Mouse (Mus musculus): ENCODE measurements at regions not wholly inside any gene's neighbourhood (a gene's known extent, or its start where the extent isn't known, plus 50 kb on each side); places are given as distances from the start of the nearest gene placed in this dataset.

DNA sequence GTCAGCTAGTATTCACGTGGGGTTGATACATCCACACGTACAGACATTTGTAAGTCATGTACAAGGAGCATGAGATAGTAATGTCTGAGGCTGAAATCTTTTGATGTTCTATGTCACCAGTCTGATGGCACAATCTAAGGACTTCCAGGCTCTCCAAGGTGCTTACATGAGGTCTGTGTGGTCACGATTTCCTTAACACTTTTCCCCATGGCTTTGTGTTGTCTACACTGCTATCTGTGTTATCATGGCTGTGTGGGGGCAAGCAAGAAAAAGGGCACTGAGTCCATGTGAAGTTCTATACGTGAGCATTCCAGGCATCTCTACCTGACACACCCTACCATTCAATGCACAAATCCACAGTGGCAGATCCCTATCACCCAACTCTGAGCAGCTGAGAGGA lies 123.2 kb downstream of the Ankrd50 start:
- Histone ChIP-seq H3K27ac (ENCODE audit: control insufficient read depth, low read depth, low read length) (no peak overlapping the region), H3K9ac (ENCODE audit: control insufficient read depth, low read depth, low read length, poor library complexity, severe bottlenecking) (no peak overlapping the region), H3K4me3 (ENCODE audit: control insufficient read depth in 1 of 2, insufficient read depth in 1 of 2, low read depth in 2 of 2, low read length in 2 of 2) (no peak overlapping the region), H3K27me3 (ENCODE audit: control insufficient read depth in 1 of 2, insufficient read depth in 2 of 2, low read length in 2 of 2) (no peaks in the 10 kb centered on the region), H3K4me1 (ENCODE audit: control insufficient read depth in 1 of 2, insufficient read depth in 2 of 2, low read length in 2 of 2) (no peaks in the 10 kb centered on the region), H3K9me3 (replicated peaks; ENCODE audit: insufficient read depth, low read length) (no peaks in the 10 kb centered on the region), H3K79me2 (ENCODE audit: control insufficient read depth, insufficient read depth, low read length, poor library complexity) (no peaks in the 10 kb centered on the region), H3K36me3 (ENCODE audit: control insufficient read depth in 1 of 2, insufficient read depth in 2 of 2, low read length in 2 of 2) (no peaks in the 10 kb centered on the region)
- DNase-seq (ENCODE audit: low read depth, low spot score), result no peak
- TF ChIP-seq JUND (IDR thresholded peaks at IDR 0.05; ENCODE audit: low read depth, low read length) (no peak), ZMIZ1 (IDR thresholded peaks at IDR 0.05; ENCODE audit: low read depth, low read length) (no peak), CTCF (IDR thresholded peaks at IDR 0.05 in 2 of 3, conservative IDR thresholded peaks at IDR 0.05 in 1 of 3; ENCODE audit: control insufficient read depth in 1 of 3, insufficient read depth in 1 of 3, low read depth in 2 of 3, low read length in 3 of 3, poor library complexity in 1 of 3, severe bottlenecking in 1 of 3) (no peak), MXI1 (IDR thresholded peaks at IDR 0.05; ENCODE audit: low read depth, low read length) (no peak), ELF1 (IDR thresholded peaks at IDR 0.05; ENCODE audit: low read depth, low read length) (no peak), ETS1 (IDR thresholded peaks at IDR 0.05; ENCODE audit: low read depth, low read length) (no peak), E2F4 (IDR thresholded peaks at IDR 0.05; ENCODE audit: borderline replicate concordance, low read depth, low read length) (no peak), SMC3 (IDR thresholded peaks at IDR 0.05; ENCODE audit: low read depth, low read length) (no peak), NELFE (IDR thresholded peaks at IDR 0.05; ENCODE audit: low read depth, low read length) (no peak), USF1 (IDR thresholded peaks at IDR 0.05; ENCODE audit: low read depth, low read length) (no peak), MYC (IDR thresholded peaks at IDR 0.05; ENCODE audit: low read depth, low read length) (no peak), MYB (IDR thresholded peaks at IDR 0.05; ENCODE audit: low read depth, low read length) (no peak)

DNA sequence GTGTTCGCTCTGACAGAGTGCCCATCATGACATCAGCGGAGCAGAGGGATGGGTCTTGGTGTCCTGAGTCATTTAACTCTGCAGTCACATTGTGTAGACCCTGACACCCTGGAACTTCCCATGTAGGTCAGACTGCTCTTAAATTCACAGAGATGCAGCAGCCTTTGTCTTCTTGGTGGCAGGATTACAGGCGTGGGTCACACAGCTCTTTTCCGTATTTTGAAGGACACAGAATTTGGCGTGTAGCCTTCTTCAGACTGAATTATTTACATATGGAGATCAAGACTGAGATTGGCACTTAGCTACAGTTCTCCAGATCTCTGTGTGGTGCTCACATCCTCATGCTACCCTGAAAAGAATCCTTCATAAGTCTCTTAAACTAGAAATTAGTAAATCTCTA lies 123.7 kb downstream of the Ankrd50 start:
- no peaks in the 10 kb centered on the region for H3K9me3 ChIP-seq (replicated peaks; ENCODE audit: insufficient read depth, low read length)
- DNase-seq (ENCODE audit: low read depth, low spot score), result no peak
- H3K4me3 ChIP-seq (ENCODE audit: control insufficient read depth in 1 of 2, insufficient read depth in 1 of 2, low read depth in 2 of 2, low read length in 2 of 2), result no peak overlapping the region
- H3K27ac ChIP-seq (ENCODE audit: control insufficient read depth, low read depth, low read length), result no peak overlapping the region
- no peak for TF ChIP-seq ZMIZ1 (IDR thresholded peaks at IDR 0.05; ENCODE audit: low read depth, low read length)
- no peak for TF ChIP-seq TBP (IDR thresholded peaks at IDR 0.05; ENCODE audit: low read depth, low read length)
- TF ChIP-seq CHD2 (IDR thresholded peaks at IDR 0.05; ENCODE audit: low read length), result no peak
- TF ChIP-seq POLR2A (IDR thresholded peaks at IDR 0.05; ENCODE audit: control insufficient read depth in 1 of 2, insufficient read depth in 1 of 2, low read depth in 1 of 2, low read length in 2 of 2, poor library complexity in 1 of 2), result no peak
- TF ChIP-seq MAFK (IDR thresholded peaks at IDR 0.05; ENCODE audit: borderline replicate concordance, low read depth, low read length), result no peak
- no peaks in the 10 kb centered on the region for H3K36me3 ChIP-seq (ENCODE audit: control insufficient read depth in 1 of 2, insufficient read depth in 2 of 2, low read length in 2 of 2)
- H3K79me2 ChIP-seq (ENCODE audit: control insufficient read depth, insufficient read depth, low read length, poor library complexity), result no peaks in the 10 kb centered on the region
- H3K4me1 ChIP-seq (ENCODE audit: control insufficient read depth in 1 of 2, insufficient read depth in 2 of 2, low read length in 2 of 2), result no peaks in the 10 kb centered on the region
- H3K9ac ChIP-seq (ENCODE audit: control insufficient read depth, low read depth, low read length, poor library complexity, severe bottlenecking), result no peak overlapping the region
- H3K27me3 ChIP-seq (ENCODE audit: control insufficient read depth in 1 of 2, insufficient read depth in 2 of 2, low read length in 2 of 2), result no peaks in the 10 kb centered on the region

DNA sequence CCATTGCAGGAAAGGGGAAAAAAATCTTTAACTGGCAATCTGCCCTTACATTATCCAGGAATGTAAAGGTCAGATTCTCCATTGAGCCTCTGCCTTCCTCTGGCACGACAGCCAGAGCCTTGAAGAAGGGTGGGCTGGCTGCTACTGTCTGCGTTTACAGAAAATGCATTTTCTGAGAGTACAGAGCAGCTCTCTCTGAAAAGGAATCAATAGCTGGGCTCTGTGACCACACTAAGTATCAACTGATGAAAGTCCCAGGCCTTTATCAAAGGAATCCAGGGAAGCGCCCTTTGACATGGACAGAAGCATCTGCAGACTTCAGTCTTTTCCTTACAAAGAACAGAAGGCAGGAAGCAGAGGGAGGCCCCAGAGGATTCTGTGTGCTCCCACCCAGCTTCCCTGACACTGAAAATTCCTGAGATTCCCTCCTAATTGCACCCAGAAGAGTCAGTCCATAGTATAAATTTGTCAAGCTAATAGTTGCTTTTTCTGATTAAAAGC lies 124.2 kb downstream of the Ankrd50 start:
- H3K36me3 ChIP-seq (ENCODE audit: control insufficient read depth in 1 of 2, insufficient read depth in 2 of 2, low read length in 2 of 2), result no peaks in the 10 kb centered on the region
- TF ChIP-seq GATA1 (IDR thresholded peaks at IDR 0.05; ENCODE audit: low read depth, low read length) (no peak), ELF1 (IDR thresholded peaks at IDR 0.05; ENCODE audit: low read depth, low read length) (no peak), USF2 (IDR thresholded peaks at IDR 0.05; ENCODE audit: borderline replicate concordance in 1 of 2, insufficient read depth in 1 of 2, low read depth in 1 of 2, low read length in 2 of 2) (no peak), CHD2 (IDR thresholded peaks at IDR 0.05; ENCODE audit: low read length) (no peak), RCOR1 (IDR thresholded peaks at IDR 0.05; ENCODE audit: low read depth, low read length) (no peak), SMC3 (IDR thresholded peaks at IDR 0.05; ENCODE audit: low read depth, low read length) (no peak), MAFK (IDR thresholded peaks at IDR 0.05; ENCODE audit: borderline replicate concordance, low read depth, low read length) (no peak), ZKSCAN1 (IDR thresholded peaks at IDR 0.05; ENCODE audit: low read depth, low read length) (no peak), MAZ (IDR thresholded peaks at IDR 0.05; ENCODE audit: low read depth, low read length) (no peak), MEF2A (IDR thresholded peaks at IDR 0.05; ENCODE audit: extremely low read depth, insufficient replicate concordance, low read depth, low read length, poor library complexity, severe bottlenecking) (no peak), UBTF (IDR thresholded peaks at IDR 0.05; ENCODE audit: borderline replicate concordance, insufficient read depth, low read depth, low read length) (no peak), POLR2AphosphoS5 (IDR thresholded peaks at IDR 0.05; ENCODE audit: borderline replicate concordance, low read depth, low read length) (no peak), USF1 (IDR thresholded peaks at IDR 0.05; ENCODE audit: low read depth, low read length) (no peak), TBP (IDR thresholded peaks at IDR 0.05; ENCODE audit: low read depth, low read length) (no peak), MAX (IDR thresholded peaks at IDR 0.05; ENCODE audit: low read length) (no peak), ZMIZ1 (IDR thresholded peaks at IDR 0.05; ENCODE audit: low read depth, low read length) (no peak), MYC (IDR thresholded peaks at IDR 0.05; ENCODE audit: low read depth, low read length) (no peak)

More for the DNA sequence above, 124.2 kb downstream of the Ankrd50 start:
- Histone ChIP-seq H3K9ac (ENCODE audit: control insufficient read depth, low read depth, low read length, poor library complexity, severe bottlenecking) (no peak overlapping the region), H3K27me3 (ENCODE audit: control insufficient read depth in 1 of 2, insufficient read depth in 2 of 2, low read length in 2 of 2) (no peaks in the 10 kb centered on the region), H3K4me1 (ENCODE audit: control insufficient read depth in 1 of 2, insufficient read depth in 2 of 2, low read length in 2 of 2) (no peaks in the 10 kb centered on the region), H3K79me2 (ENCODE audit: control insufficient read depth, insufficient read depth, low read length, poor library complexity) (no peaks in the 10 kb centered on the region), H3K27ac (ENCODE audit: control insufficient read depth, low read depth, low read length) (no peak overlapping the region), H3K4me3 (ENCODE audit: control insufficient read depth in 1 of 2, insufficient read depth in 1 of 2, low read depth in 2 of 2, low read length in 2 of 2) (no peak overlapping the region), H3K9me3 (replicated peaks; ENCODE audit: insufficient read depth, low read length) (no peaks in the 10 kb centered on the region)
- no peak for DNase-seq (ENCODE audit: low read depth, low spot score)
